Mouse (Mus musculus): ENCODE measurements around the gene Kcnab2. TPM values are rescaled to one million over a fixed set of nuclear protein-coding genes. Genes with fewer than 3 reads are reported as not detected.

Gene Kcnab2
- total and polyA plus RNA-seq, 3 experiments: 82.9 to 118 TPM; not detected in 1

GRCm38 (mm10) chr4:152448666-152449018 lies 29.0 kb downstream of the Kcnab2 start (continued):
- TF ChIP-seq MAZ (IDR thresholded peaks at IDR 0.05; ENCODE audit: low read depth, low read length) (no peak), TAL1 (IDR thresholded peaks at IDR 0.05; ENCODE audit: low read length) (no peak), MYC (IDR thresholded peaks at IDR 0.05; ENCODE audit: low read depth, low read length) (peak; percentile 89), GABPA (IDR thresholded peaks at IDR 0.05; ENCODE audit: low read depth, low read length) (no peak), TCF12 (IDR thresholded peaks at IDR 0.05; ENCODE audit: low read depth, low read length) (no peak; the same call in 1 of the 2 replicates), USF1 (IDR thresholded peaks at IDR 0.05; ENCODE audit: low read depth, low read length) (no peak), E2F4 (IDR thresholded peaks at IDR 0.05; ENCODE audit: borderline replicate concordance, low read depth, low read length) (no peak), CTCF (IDR thresholded peaks at IDR 0.05 in 2 of 3, conservative IDR thresholded peaks at IDR 0.05 in 1 of 3; ENCODE audit: control insufficient read depth in 1 of 3, insufficient read depth in 1 of 3, low read depth in 2 of 3, low read length in 3 of 3, poor library complexity in 1 of 3, severe bottlenecking in 1 of 3) (no peak)

GRCm38 (mm10) chr4:152447731-152448665 lies 29.7 kb downstream of the Kcnab2 start:
- Histone ChIP-seq H3K4me3 (ENCODE audit: control insufficient read depth in 1 of 2, insufficient read depth in 1 of 2, low read depth in 2 of 2, low read length in 2 of 2) (peak overlapping the region; percentile 71 to 74), H3K9me3 (replicated peaks; ENCODE audit: insufficient read depth, low read length) (no peaks in the 10 kb centered on the region), H3K36me3 (ENCODE audit: control insufficient read depth in 1 of 2, insufficient read depth in 2 of 2, low read length in 2 of 2) (peaks cover 0 to 9% of the 10 kb centered on the region in 2 experiments; a peak in 3 of 4 replicates), H3K27ac (ENCODE audit: control insufficient read depth, low read depth, low read length) (peak overlapping the region; percentile 89), H3K79me2 (ENCODE audit: control insufficient read depth, insufficient read depth, low read length, poor library complexity) (peaks cover 43% of the 10 kb centered on the region), H3K27me3 (ENCODE audit: control insufficient read depth in 1 of 2, insufficient read depth in 2 of 2, low read length in 2 of 2) (no peaks in the 10 kb centered on the region), H3K4me1 (ENCODE audit: control insufficient read depth in 1 of 2, insufficient read depth in 2 of 2, low read length in 2 of 2) (peaks cover 6 to 18% of the 10 kb centered on the region in 2 experiments; a peak in 3 of 4 replicates), H3K9ac (ENCODE audit: control insufficient read depth, low read depth, low read length, poor library complexity, severe bottlenecking) (peak overlapping the region; percentile 78)
- DNase-seq (ENCODE audit: low read depth, low spot score): peak; percentile 79
- TF ChIP-seq RAD21 (IDR thresholded peaks at IDR 0.05; ENCODE audit: low read depth, low read length) (no peak), HCFC1 (IDR thresholded peaks at IDR 0.05; ENCODE audit: low read depth, low read length) (peak; percentile 47; the same call in 1 of the 2 replicates), TAL1 (IDR thresholded peaks at IDR 0.05; ENCODE audit: low read length) (no peak), MAFK (IDR thresholded peaks at IDR 0.05; ENCODE audit: borderline replicate concordance, low read depth, low read length) (no peak), MAX (IDR thresholded peaks at IDR 0.05; ENCODE audit: low read length) (peak; percentile 71), RCOR1 (IDR thresholded peaks at IDR 0.05; ENCODE audit: low read depth, low read length) (no peak), CHD2 (IDR thresholded peaks at IDR 0.05; ENCODE audit: low read length) (no peak), MEF2A (IDR thresholded peaks at IDR 0.05; ENCODE audit: extremely low read depth, insufficient replicate concordance, low read depth, low read length, poor library complexity, severe bottlenecking) (no peak), MYC (IDR thresholded peaks at IDR 0.05; ENCODE audit: low read depth, low read length) (0 out of 2 replicates have a peak, but pooled peaks have one; percentile 13), CTCF (IDR thresholded peaks at IDR 0.05 in 2 of 3, conservative IDR thresholded peaks at IDR 0.05 in 1 of 3; ENCODE audit: control insufficient read depth in 1 of 3, insufficient read depth in 1 of 3, low read depth in 2 of 3, low read length in 3 of 3, poor library complexity in 1 of 3, severe bottlenecking in 1 of 3) (no peak), ETS1 (IDR thresholded peaks at IDR 0.05; ENCODE audit: low read depth, low read length) (no peak), TCF12 (IDR thresholded peaks at IDR 0.05; ENCODE audit: low read depth, low read length) (no peak), MYB (IDR thresholded peaks at IDR 0.05; ENCODE audit: low read depth, low read length) (no peak), SMC3 (IDR thresholded peaks at IDR 0.05; ENCODE audit: low read depth, low read length) (no peak), E2F4 (IDR thresholded peaks at IDR 0.05; ENCODE audit: borderline replicate concordance, low read depth, low read length) (peak; percentile 15; the same call in 1 of the 2 replicates), NELFE (IDR thresholded peaks at IDR 0.05; ENCODE audit: low read depth, low read length) (peak; percentile 41; the same call in 1 of the 2 replicates), GATA1 (IDR thresholded peaks at IDR 0.05; ENCODE audit: low read depth, low read length) (no peak), ZNF384 (IDR thresholded peaks at IDR 0.05; ENCODE audit: low read depth, low read length) (no peak), NRF1 (IDR thresholded peaks at IDR 0.05; ENCODE audit: insufficient read depth, low read depth, low read length, poor library complexity, severe bottlenecking) (no peak), ZMIZ1 (IDR thresholded peaks at IDR 0.05; ENCODE audit: low read depth, low read length) (peak; percentile 38; the same call in 1 of the 2 replicates), GABPA (IDR thresholded peaks at IDR 0.05; ENCODE audit: low read depth, low read length) (no peak), CHD1 (IDR thresholded peaks at IDR 0.05; ENCODE audit: low read depth, low read length) (peak; percentile 72; the same call in 1 of the 2 replicates), MXI1 (IDR thresholded peaks at IDR 0.05; ENCODE audit: low read depth, low read length) (no peak; the same call in 1 of the 2 replicates), USF2 (IDR thresholded peaks at IDR 0.05; ENCODE audit: borderline replicate concordance in 1 of 2, insufficient read depth in 1 of 2, low read depth in 1 of 2, low read length in 2 of 2) (no peak), ELF1 (IDR thresholded peaks at IDR 0.05; ENCODE audit: low read depth, low read length) (no peak; the same call in 1 of the 2 replicates), BHLHE40 (IDR thresholded peaks at IDR 0.05; ENCODE audit: borderline replicate concordance, low read depth, low read length) (no peak), EP300 (IDR thresholded peaks at IDR 0.05; ENCODE audit: low read depth in 1 of 2, low read length in 2 of 2) (no peak; a peak in 1 of 4 replicates), POLR2AphosphoS5 (IDR thresholded peaks at IDR 0.05; ENCODE audit: borderline replicate concordance, low read depth, low read length) (no peak)
